Mouse (Mus musculus) neural tube, embryonic 11.5 days (tissue): ENCODE data around the gene Gfer. TPM values are rescaled to one million over a fixed set of nuclear protein-coding genes. Genes with fewer than 3 reads are reported as not detected.

Experiments
- ATAC-seq: fragments of 200-750 bp; cut with Nextera tagmentation; 2 replicates; pipeline ENCODE4 v1.8.0; 2017; ENCODE audit warnings: moderate number of reproducible peaks, mild to moderate bottlenecking, moderate TSS enrichment, moderate library complexity; ENCODE audit not compliant: insufficient read depth, low FRiP score, low TSS enrichment
- DNase-seq: peaks from one replicate; pipeline ENCODE4 v3.0.0-alpha.2; 2015; ENCODE audit warnings: low spot score
- H3K27ac ChIP-seq: fragments of 300-500 bp; sonication (generic); 2 replicates; pipeline ENCODE4 v1.5.1; 2014; ENCODE audit warnings: low read depth, mild to moderate bottlenecking, low read length
- H3K27me3 ChIP-seq: fragments of 300-500 bp; sonication (generic); 2 replicates; pipeline ENCODE4 v1.6.1; 2014; ENCODE audit warnings: mild to moderate bottlenecking, low read length, mixed read lengths; ENCODE audit not compliant: control insufficient read depth, insufficient read depth
- H3K36me3 ChIP-seq: fragments of 300-500 bp; sonication (generic); 2 replicates; pipeline ENCODE4 v1.6.1; 2014; ENCODE audit warnings: mild to moderate bottlenecking, low read length, moderate library complexity, mixed read lengths; ENCODE audit not compliant: control insufficient read depth, insufficient read depth
- H3K4me1 ChIP-seq: fragments of 300-500 bp; sonication (generic); 2 replicates; pipeline ENCODE4 v1.6.1; 2014; ENCODE audit warnings: low read length, mixed read lengths; ENCODE audit not compliant: control insufficient read depth, insufficient read depth
- H3K4me2 ChIP-seq: fragments of 300-500 bp; sonication (generic); 2 replicates; pipeline ENCODE4 v1.6.1; 2014; ENCODE audit warnings: low read depth, mild to moderate bottlenecking, moderate library complexity
- H3K4me3 ChIP-seq: fragments of 300-500 bp; sonication (generic); 2 replicates; pipeline ENCODE4 v1.5.1; 2014; ENCODE audit warnings: low read depth, low read length
- H3K9ac ChIP-seq: fragments of 300-500 bp; sonication (generic); 2 replicates; pipeline ENCODE4 v1.6.1; 2014; ENCODE audit warnings: mild to moderate bottlenecking, low read length
- H3K9me3 ChIP-seq: fragments of 300-500 bp; sonication (generic); 2 replicates; pipeline ENCODE4 v1.6.1; 2016; ENCODE audit warnings: low read length; ENCODE audit not compliant: control insufficient read depth
- WGBS: fragments of 180-500 bp; shearing (Covaris S2); extraction: QIAGEN DNeasy Blood & Tissue Kit; methylation state at CpG from one replicate; pipeline ENCODE4 v1.1.7; 2014; 5-methylcytosine and 5-hydroxymethylcytosine counted together
- polyA plus RNA-seq: library from polyadenylated mRNA; unstranded; fragments of >200 nt; fragmentation: Nextera tagmentation; extraction: Ambion mirVana; gene quantifications from 2 replicates; pipeline ENCODE4 v1.2.1, GENCODE M21; 2014

Gene Gfer
- polyA plus RNA-seq, 1 experiment from 2014 or later: 53.0 TPM

DNA sequence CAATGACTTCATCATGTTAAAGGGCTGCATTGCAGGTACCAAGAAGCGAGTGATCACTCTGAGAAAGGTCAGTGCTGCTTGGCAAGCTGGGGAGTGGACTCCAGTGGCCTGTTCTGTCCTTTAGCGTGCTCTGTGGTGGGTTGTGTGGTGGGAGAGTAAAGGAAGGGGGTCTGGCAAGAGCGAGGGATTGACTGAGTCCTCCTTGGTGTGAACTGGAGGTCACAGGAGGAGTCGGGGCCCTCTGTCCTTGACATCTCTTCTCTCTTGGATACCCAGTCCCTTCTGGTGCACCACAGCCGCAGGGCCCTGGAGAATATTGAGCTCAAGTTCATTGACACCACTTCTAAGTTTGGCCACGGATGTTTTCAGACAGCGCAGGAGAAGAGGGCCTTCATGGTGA lies 39.5 kb upstream of the Gfer start:
- no peaks in the 10 kb centered on the region for H3K9me3 ChIP-seq
- WGBS: 89% methylated on average over 7 of the region's 7 CpGs
- no peak for ATAC-seq
- H3K27ac ChIP-seq: no peak overlapping the region
- H3K4me1 ChIP-seq: no peaks in the 10 kb centered on the region
- no peak for DNase-seq
- H3K36me3 ChIP-seq: no peaks in the 10 kb centered on the region
- no peak overlapping the region for H3K4me3 ChIP-seq
- no peaks in the 10 kb centered on the region for H3K27me3 ChIP-seq
- H3K4me2 ChIP-seq: no peak overlapping the region
- no peak overlapping the region for H3K9ac ChIP-seq

DNA sequence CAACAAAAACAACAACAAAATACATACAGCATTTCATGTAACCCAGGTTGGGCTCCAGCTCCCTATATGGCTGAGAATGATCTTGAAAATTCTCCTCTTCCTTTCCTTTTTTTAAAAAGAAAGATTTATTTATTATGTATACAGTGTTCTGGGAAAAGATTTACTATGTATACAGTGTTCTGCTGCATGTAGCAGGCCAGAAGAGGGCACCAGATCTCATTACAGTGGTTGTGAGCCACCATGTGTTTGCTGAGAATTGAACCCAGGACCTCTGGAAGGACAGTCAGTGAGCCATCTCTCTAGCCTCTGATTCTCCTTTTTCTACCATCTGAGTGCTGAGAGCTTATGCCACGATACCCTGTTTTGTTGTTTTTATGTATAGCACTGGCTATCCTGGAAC lies 38.6 kb upstream of the Gfer start:
- no peak for ATAC-seq
- Histone ChIP-seq H3K9me3 (no peaks in the 10 kb centered on the region), H3K27ac (no peak overlapping the region), H3K36me3 (no peaks in the 10 kb centered on the region), H3K9ac (no peak overlapping the region), H3K4me1 (no peaks in the 10 kb centered on the region), H3K4me3 (no peak overlapping the region), H3K4me2 (no peak overlapping the region), H3K27me3 (no peaks in the 10 kb centered on the region)
- no peak for DNase-seq
- 84% methylated on average over 1 of the region's 1 CpGs for WGBS

DNA sequence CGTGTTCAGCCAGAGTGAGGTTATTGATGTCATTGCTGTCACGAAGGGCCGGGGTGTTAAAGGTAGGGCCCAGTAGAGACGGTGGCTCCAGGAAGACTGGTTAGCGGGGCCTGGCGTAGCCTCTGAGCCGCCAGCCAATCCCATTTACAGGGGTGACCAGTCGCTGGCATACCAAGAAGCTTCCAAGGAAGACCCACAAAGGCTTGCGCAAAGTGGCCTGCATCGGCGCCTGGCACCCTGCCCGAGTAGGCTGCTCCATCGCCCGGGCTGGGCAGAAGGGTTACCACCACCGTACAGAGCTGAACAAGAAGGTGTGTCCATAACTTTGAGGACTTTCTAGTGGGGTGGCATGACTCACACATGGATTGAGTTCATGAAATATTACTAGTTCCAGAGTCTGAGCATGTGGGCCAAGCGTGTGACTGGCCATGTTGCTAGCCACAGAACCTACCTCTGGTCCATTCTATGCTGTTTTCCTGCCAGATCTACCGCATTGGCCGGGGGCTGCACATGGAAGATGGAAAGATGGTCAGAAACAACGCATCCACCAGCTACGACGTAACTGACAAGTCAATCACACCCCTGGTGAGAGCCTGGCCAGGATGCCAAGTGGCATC lies 37.6 kb upstream of the Gfer start:
- no peaks in the 10 kb centered on the region for H3K4me1 ChIP-seq
- no peaks in the 10 kb centered on the region for H3K9me3 ChIP-seq
- DNase-seq: no peak
- no peak overlapping the region for H3K4me3 ChIP-seq
- H3K9ac ChIP-seq: no peak overlapping the region
- WGBS: 85% methylated on average over 21 of the region's 21 CpGs
- H3K36me3 ChIP-seq: no peaks in the 10 kb centered on the region
- H3K27ac ChIP-seq: no peak overlapping the region
- H3K27me3 ChIP-seq: no peaks in the 10 kb centered on the region
- no peak for ATAC-seq
- no peak overlapping the region for H3K4me2 ChIP-seq

DNA sequence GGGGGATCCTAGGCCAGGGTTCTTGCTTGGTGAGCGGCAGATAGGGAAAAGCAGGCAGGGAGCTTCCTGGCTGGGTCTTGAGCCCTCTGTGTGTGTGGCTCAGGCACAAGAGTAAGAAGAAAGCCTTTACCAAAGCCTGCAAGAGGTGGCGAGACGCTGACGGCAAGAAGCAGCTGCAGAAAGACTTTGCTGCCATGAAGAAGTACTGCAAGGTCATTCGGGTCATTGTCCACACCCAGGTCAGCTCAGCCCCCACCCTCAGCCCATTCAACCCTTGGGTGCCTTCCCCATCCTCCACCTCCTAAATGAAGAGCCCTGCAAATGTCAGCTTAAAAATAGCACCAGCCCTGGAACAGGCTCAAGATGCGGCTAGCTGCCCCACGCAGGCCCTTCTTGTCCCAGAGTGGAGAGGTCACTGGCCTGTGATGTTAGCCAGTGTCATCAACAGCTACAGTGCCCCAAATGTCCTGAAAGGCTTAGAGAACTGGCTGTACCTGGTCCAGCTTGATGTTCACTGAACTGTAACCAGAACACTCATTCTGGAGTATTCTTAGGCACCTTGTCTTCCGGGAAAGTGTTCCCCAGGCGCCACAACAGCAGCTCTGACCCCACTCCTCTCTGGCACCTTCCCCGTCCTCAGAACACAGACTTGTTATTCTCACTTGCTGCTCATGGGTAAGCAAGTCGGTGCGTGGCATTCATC lies 36.4 kb upstream of the Gfer start:
- ATAC-seq (no peak), DNase-seq (no peak)
- 77% methylated on average over 12 of the region's 12 CpGs for WGBS
- Histone ChIP-seq H3K27me3 (no peaks in the 10 kb centered on the region), H3K36me3 (no peaks in the 10 kb centered on the region), H3K4me2 (no peak overlapping the region), H3K9me3 (no peaks in the 10 kb centered on the region), H3K4me3 (no peak overlapping the region), H3K4me1 (no peaks in the 10 kb centered on the region), H3K27ac (no peak overlapping the region), H3K9ac (no peak overlapping the region)

DNA sequence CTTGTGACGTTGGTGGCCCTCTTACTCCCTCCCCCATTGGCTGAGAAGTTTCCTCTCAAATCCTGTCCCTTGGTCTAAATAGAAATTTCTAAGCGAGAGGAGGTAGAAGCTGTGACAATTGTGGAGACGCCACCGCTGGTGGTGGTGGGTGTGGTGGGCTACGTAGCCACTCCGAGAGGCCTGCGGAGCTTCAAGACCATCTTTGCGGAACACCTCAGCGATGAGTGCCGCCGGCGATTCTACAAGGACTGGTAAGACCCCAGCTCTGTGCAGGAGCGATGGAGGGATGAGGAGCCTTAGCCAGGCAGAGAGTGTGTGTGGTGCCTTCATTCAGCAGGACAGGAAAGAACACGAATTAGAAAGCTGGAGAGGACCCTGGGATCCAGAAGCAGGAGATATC lies 34.8 kb upstream of the Gfer start:
- Histone ChIP-seq H3K9ac (no peak overlapping the region), H3K9me3 (no peaks in the 10 kb centered on the region), H3K27ac (no peak overlapping the region), H3K4me2 (no peak overlapping the region), H3K4me3 (no peak overlapping the region), H3K4me1 (no peaks in the 10 kb centered on the region), H3K27me3 (no peaks in the 10 kb centered on the region), H3K36me3 (no peaks in the 10 kb centered on the region)
- no peak for DNase-seq
- ATAC-seq: no peak
- 81% methylated on average over 14 of the region's 14 CpGs for WGBS

DNA sequence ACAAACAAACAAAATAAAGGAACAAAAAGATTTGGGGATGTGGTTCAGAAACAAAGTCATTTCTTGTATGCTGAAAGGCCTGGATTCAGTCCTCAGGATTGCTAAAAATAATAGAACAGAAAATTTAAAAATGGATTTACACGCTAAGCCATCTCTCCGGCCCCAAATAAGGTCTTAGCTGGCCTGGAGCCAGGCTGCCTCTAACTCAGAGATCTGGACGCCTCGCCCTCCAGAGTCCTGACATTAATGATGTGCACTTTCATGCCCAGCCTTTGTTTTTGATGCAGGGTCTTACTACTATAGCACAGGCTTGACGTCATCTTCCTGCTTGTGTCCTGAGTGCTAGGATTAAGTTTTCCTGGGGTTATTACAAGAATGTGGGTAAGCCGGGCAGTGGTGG lies 33.1 kb upstream of the Gfer start:
- Histone ChIP-seq H3K9ac (no peak overlapping the region), H3K36me3 (no peaks in the 10 kb centered on the region), H3K4me2 (no peak overlapping the region), H3K4me3 (no peak overlapping the region), H3K27me3 (no peaks in the 10 kb centered on the region), H3K9me3 (no peaks in the 10 kb centered on the region), H3K4me1 (no peaks in the 10 kb centered on the region), H3K27ac (no peak overlapping the region)
- ATAC-seq: no peak
- WGBS: 93% methylated on average over 6 of the region's 6 CpGs
- DNase-seq: no peak

- ATAC-seq (no peak), DNase-seq (no peak)
- no peaks in the 10 kb centered on the region for H3K36me3 ChIP-seq
- H3K27me3 ChIP-seq: no peaks in the 10 kb centered on the region
- WGBS: 73% methylated on average over 17 of the region's 17 CpGs
- no peak overlapping the region for H3K27ac ChIP-seq
- H3K4me3 ChIP-seq: no peak overlapping the region
- H3K4me1 ChIP-seq: no peaks in the 10 kb centered on the region
- H3K4me2 ChIP-seq: no peak overlapping the region
- H3K9me3 ChIP-seq: no peaks in the 10 kb centered on the region
- H3K9ac ChIP-seq: no peak overlapping the region
Observed at GRCm38 (mm10) chr17:24728184-24728583, 32.2 kb upstream of the Gfer start.

- H3K36me3 ChIP-seq: no peaks in the 10 kb centered on the region
- no peak within 1 kb of the TSS for H3K27ac ChIP-seq
- H3K4me1 ChIP-seq: no peaks in the 10 kb centered on the region
- H3K27me3 ChIP-seq: no peaks in the 10 kb centered on the region
- DNase-seq: no peak
- 67% methylated on average over 2 of the region's 2 CpGs for WGBS
- no peak for ATAC-seq
- H3K4me3 ChIP-seq: no peak within 1 kb of the TSS
- H3K4me2 ChIP-seq: no peak within 1 kb of the TSS
- H3K9me3 ChIP-seq: no peaks in the 10 kb centered on the region
- H3K9ac ChIP-seq: no peak within 1 kb of the TSS
Observed at GRCm38 (mm10) chr17:24727618-24728017, 31.7 kb upstream of the Gfer start, which contains the start of gene Rpl3l. Rpl3l (plus strand) TSS chr17:24727820.
